8 mouse cellular contexts compared by ENCODE assay signal in the genomic region with DNA sequence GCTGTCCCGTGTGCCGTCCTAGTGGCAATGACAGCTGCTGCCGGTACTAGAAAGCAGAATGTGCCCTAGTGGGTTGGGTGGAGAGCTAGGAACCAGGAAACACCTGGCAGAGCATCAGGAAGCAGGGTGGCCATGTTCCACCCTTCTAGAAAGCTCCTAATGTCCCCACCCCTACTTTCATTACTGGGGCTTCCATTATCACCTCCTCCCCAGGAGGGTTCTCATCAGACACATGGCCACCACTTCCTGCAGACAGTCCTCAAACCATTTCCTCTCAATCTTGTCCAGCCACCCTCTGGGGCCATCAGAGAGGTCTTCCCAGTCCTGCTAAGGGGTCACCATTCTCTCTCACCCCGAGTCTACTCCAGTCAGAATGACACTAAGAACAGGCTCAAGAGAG. TPM values are rescaled to one million over a fixed set of nuclear protein-coding genes. Genes with fewer than 3 reads are reported as not detected.
DNase-seq lines count a peak whose midpoint lies in the region; ATAC-seq and TF ChIP-seq lines count a peak whose summit lies in the region.

No protein-coding gene starts in this region.

- peak overlapping the region; percentile 56; the same call in 1 of the 2 replicates for H3K9ac ChIP-seq in embryonic facial prominence, embryonic 11.5 days (replicated peaks; ENCODE audit: low read length)

- DNase-seq in layer of hippocampus, adult 2 months (ENCODE audit: low spot score in 2 of 2): no peak
- no peak for DNase-seq in layer of hippocampus, adult 9-11 months
- no peak for DNase-seq in embryonic facial prominence, embryonic 11.5 days (ENCODE audit: low spot score)
- DNase-seq in induced T-regulatory cell, adult 2 months (ENCODE audit: low read depth): peak; percentile 69
- peak; percentile 42 to 62 for DNase-seq in natural killer cell, adult 2 months (ENCODE audit: low spot score in 2 of 2)
- DNase-seq in MN1 (ENCODE audit: low spot score): no peak
- DNase-seq in lung, postnatal 10 days: no peak
- DNase-seq in urinary bladder, adult 2 months (ENCODE audit: low spot score): no peak

- H3K27me3 ChIP-seq in embryonic facial prominence, embryonic 11.5 days (ENCODE audit: control insufficient read depth, insufficient read depth, low read length): no peaks in the 10 kb centered on the region

- H3K27ac ChIP-seq in layer of hippocampus, adult 2 months: peak overlapping the region; percentile 96
- no peak overlapping the region for H3K27ac ChIP-seq in embryonic facial prominence, embryonic 11.5 days (replicated peaks; ENCODE audit: low read depth, low read length)

- 65% methylated on average over 4 of the region's 4 CpGs for WGBS in embryonic facial prominence, embryonic 11.5 days

- peaks cover 9% of the 10 kb centered on the region for H3K4me1 ChIP-seq in embryonic facial prominence, embryonic 11.5 days (ENCODE audit: control insufficient read depth, insufficient read depth, low read length)

- no peak for TF ChIP-seq CTCF in layer of hippocampus, adult 2 months (conservative IDR thresholded peaks at IDR 0.05)

- H3K36me3 ChIP-seq in embryonic facial prominence, embryonic 11.5 days (replicated peaks; ENCODE audit: control insufficient read depth, insufficient read depth, low read depth, low read length): peaks cover 9% of the 10 kb centered on the region

- no peak for ATAC-seq in embryonic facial prominence, embryonic 11.5 days (replicated peaks; ENCODE audit: insufficient number of reproducible peaks, low FRiP score, low TSS enrichment, low read depth)

- H3K9me3 ChIP-seq in embryonic facial prominence, embryonic 11.5 days (replicated peaks; ENCODE audit: control insufficient read depth, low read length): no peaks in the 10 kb centered on the region

- H3K4me2 ChIP-seq in embryonic facial prominence, embryonic 11.5 days (ENCODE audit: low read depth, low read length): peak overlapping the region; percentile 92

- H3K4me3 ChIP-seq in layer of hippocampus, adult 2 months: peak overlapping the region; percentile 91; the same call in 1 of the 2 replicates
- peak overlapping the region; percentile 92 for H3K4me3 ChIP-seq in embryonic facial prominence, embryonic 11.5 days (ENCODE audit: low read depth, low read length)

RNA-seq across cellular contexts. Expression of a gene that starts 1.9 kb away (rescaled TPM):
- 10 to 100 TPM; 79.1 to 94.6 TPM for total RNA-seq in layer of hippocampus, adult 2 months (2021)
- 10.6 and 10.7 TPM in 2 replicates for polyA plus RNA-seq in embryonic facial prominence, embryonic 11.5 days (2014; fragmentation: Nextera tagmentation; extraction: Ambion mirVana)
- 32.0 and 35.8 TPM in 2 replicates for polyA plus RNA-seq in urinary bladder, adult 2 months (2012; rRNA removed)

RNA-seq across cellular contexts. Expression of a gene that starts 37.1 kb away (rescaled TPM):
- total RNA-seq in layer of hippocampus, adult 2 months (2021): 10 to 100 TPM; 89.8 to 91.8 TPM
- 201 and 207 TPM in 2 replicates for polyA plus RNA-seq in embryonic facial prominence, embryonic 11.5 days (2014; fragmentation: Nextera tagmentation; extraction: Ambion mirVana)
- polyA plus RNA-seq in urinary bladder, adult 2 months (2012; rRNA removed): 82.4 and 102 TPM in 2 replicates

RNA-seq across cellular contexts. Expression of a gene that starts 48.4 kb away (rescaled TPM):
- 1 to 10 TPM; 5.9 to 6.1 TPM for total RNA-seq in layer of hippocampus, adult 2 months (2021)
- 0.15 and 0.21 TPM in 2 replicates for polyA plus RNA-seq in embryonic facial prominence, embryonic 11.5 days (2014; fragmentation: Nextera tagmentation; extraction: Ambion mirVana)
- 5.3 and 7.9 TPM in 2 replicates for polyA plus RNA-seq in urinary bladder, adult 2 months (2012; rRNA removed)

Comparison
In these comparisons a context has a peak if more than half of its experiments do, and no peak if none do; other contexts are left out.
1. DNase-seq: peak in induced T-regulatory cell, adult 2 months (single experiment) and natural killer cell, adult 2 months (2 of 2); none in layer of hippocampus, adult 2 months (0 of 2), layer of hippocampus, adult 9-11 months (single experiment), embryonic facial prominence, embryonic 11.5 days (single experiment), MN1 (single experiment), lung, postnatal 10 days (single experiment) and urinary bladder, adult 2 months (single experiment).